ENCODE assay signal across 8 mouse cellular contexts in the genomic region with DNA sequence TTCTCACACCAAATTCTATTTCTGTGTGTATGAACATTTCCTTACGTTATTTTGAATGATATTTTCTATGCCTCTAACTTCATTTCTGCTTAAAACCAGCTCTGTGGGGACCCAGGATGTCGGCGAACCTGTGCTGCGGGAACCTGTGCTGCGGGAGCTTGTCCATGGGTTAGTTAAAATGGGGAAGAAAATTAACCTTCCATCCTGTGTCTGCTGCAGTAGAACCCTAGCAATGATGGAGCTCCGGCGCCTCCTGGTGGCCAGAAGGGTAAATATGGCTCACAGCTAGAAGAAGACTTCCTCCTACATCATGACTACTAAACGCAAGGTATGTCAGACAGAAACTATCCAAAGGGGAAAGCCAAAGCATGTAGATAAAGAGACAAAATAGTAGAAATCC. TPM values are rescaled to one million over a fixed set of nuclear protein-coding genes. Genes with fewer than 3 reads are reported as not detected.
DNase-seq lines count a peak whose midpoint lies in the region; ATAC-seq lines count a peak whose summit lies in the region.

No protein-coding gene starts in this region.

- H3K27ac ChIP-seq in neural tube, embryonic 15.5 days (replicated peaks), result no peak overlapping the region
- no peak overlapping the region for H3K27ac ChIP-seq in limb, embryonic 11.5 days (replicated peaks; ENCODE audit: low read depth, low read length)

- no peaks in the 10 kb centered on the region for H3K36me3 ChIP-seq in neural tube, embryonic 15.5 days
- no peaks in the 10 kb centered on the region for H3K36me3 ChIP-seq in limb, embryonic 11.5 days (ENCODE audit: control insufficient read depth, insufficient read depth, low read length)

- no peak for ATAC-seq in neural tube, embryonic 15.5 days (ENCODE audit: low FRiP score)
- no peak for ATAC-seq in limb, embryonic 11.5 days (ENCODE audit: insufficient number of reproducible peaks, low FRiP score, low TSS enrichment, low read depth)
- ATAC-seq in neutrophil, adult 5-6 weeks (ENCODE audit: extremely low read depth, insufficient number of reproducible peaks, low FRiP score, poor library complexity, severe bottlenecking), result peak; percentile 39; the same call in 1 of the 2 replicates

- H3K4me2 ChIP-seq in neural tube, embryonic 15.5 days, result no peak overlapping the region
- H3K4me2 ChIP-seq in limb, embryonic 11.5 days (ENCODE audit: low read depth, severe bottlenecking), result no peak overlapping the region

- H3K27me3 ChIP-seq in neural tube, embryonic 15.5 days (replicated peaks), result 0 out of 2 replicates have a peak, but pooled peaks cover 3% of the 10 kb centered on the region
- H3K27me3 ChIP-seq in limb, embryonic 11.5 days (ENCODE audit: control insufficient read depth, insufficient read depth, low read length), result no peaks in the 10 kb centered on the region

- no peaks in the 10 kb centered on the region for H3K4me1 ChIP-seq in neural tube, embryonic 15.5 days
- no peaks in the 10 kb centered on the region for H3K4me1 ChIP-seq in limb, embryonic 11.5 days (ENCODE audit: control insufficient read depth, insufficient read depth, low read length)

- H3K9ac ChIP-seq in neural tube, embryonic 15.5 days (replicated peaks), result no peak overlapping the region
- H3K9ac ChIP-seq in limb, embryonic 11.5 days (ENCODE audit: low read length), result no peak overlapping the region

- 28% methylated on average over 8 of the region's 8 CpGs for WGBS in neural tube, embryonic 15.5 days
- WGBS in limb, embryonic 11.5 days, result 36% methylated on average over 8 of the region's 8 CpGs

- H3K4me3 ChIP-seq in neural tube, embryonic 15.5 days (replicated peaks), result no peak overlapping the region
- no peak overlapping the region for H3K4me3 ChIP-seq in limb, embryonic 11.5 days (ENCODE audit: low read depth, low read length)

- H3K9me3 ChIP-seq in neural tube, embryonic 15.5 days (replicated peaks), result no peaks in the 10 kb centered on the region
- no peaks in the 10 kb centered on the region for H3K9me3 ChIP-seq in limb, embryonic 11.5 days (ENCODE audit: control insufficient read depth, low read length)

- DNase-seq in neural tube, embryonic 10.5 days (ENCODE audit: extremely low spot score, low spot score), result peak; percentile 78
- peak; percentile 47 for DNase-seq in adrenal gland, adult 8-10 months
- peak; percentile 72 for DNase-seq in embryo, embryonic 9.5 days (ENCODE audit: extremely low spot score)
- peak; percentile 52 for DNase-seq in hindlimb bud, embryonic 11.5 days (ENCODE audit: extremely low spot score, low read depth, low spot score)
- peak; percentile 85 for DNase-seq in limb, embryonic 11.5 days (ENCODE audit: low spot score)
- DNase-seq in urinary bladder, adult 2 months (ENCODE audit: low spot score), result peak; percentile 66

RNA-seq across cellular contexts. Expression of a gene that starts 48.6 kb away (rescaled TPM):
- polyA plus RNA-seq in neural tube, embryonic 15.5 days (2015; fragmentation: Nextera tagmentation; extraction: Ambion mirVana), result 149 and 152 TPM in 2 replicates
- 100 to 1,000 TPM; 106 to 141 (median 127) TPM for total RNA-seq in adrenal gland, adult 8-10 months (2022)
- polyA plus RNA-seq in limb, embryonic 11.5 days (2014; fragmentation: Nextera tagmentation; extraction: Ambion mirVana), result 156 and 158 TPM in 2 replicates
- 223 and 243 TPM in 2 replicates for total RNA-seq in neutrophil, adult 5-6 weeks (2017)
- polyA plus RNA-seq in urinary bladder, adult 2 months (2012; rRNA removed), result 65.3 and 78.7 TPM in 2 replicates
